8 mouse cellular contexts compared by ENCODE assay signal in the genomic region with DNA sequence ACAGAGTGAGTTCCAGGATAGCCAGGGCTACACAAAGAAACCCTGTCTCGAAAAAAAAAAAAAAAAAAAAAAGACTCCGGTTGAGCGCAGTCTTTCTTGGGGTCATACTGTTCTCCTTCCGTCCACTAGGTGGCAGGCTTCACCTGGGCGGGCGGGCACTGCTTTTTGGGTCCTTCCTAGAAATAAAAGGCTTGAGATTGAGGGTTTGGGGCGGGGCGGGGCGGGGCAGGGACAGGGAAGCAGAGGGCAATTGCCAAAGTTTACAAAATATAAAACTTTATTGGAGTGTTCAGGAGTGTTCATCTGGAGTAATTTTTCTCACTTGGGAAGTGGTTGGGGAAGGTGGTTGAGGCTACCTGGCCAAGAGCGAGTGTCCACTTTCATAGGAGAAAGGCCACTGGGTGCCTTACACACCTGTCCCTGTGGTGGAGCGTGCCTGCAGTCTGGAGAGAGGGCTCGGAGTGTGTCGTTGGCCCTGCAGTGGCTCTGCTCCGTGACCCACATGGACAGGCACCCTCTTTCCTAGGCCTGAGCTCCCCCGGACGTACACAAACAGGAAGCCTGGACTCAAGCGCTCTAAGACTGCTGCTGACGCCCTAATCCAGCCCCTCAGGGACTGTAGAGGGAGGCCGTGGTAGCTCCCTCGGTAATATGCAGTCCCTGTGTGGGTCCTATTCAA. TPM values are rescaled to one million over a fixed set of nuclear protein-coding genes. Genes with fewer than 3 reads are reported as not detected.
DNase-seq lines count a peak whose midpoint lies in the region; ATAC-seq lines count a peak whose summit lies in the region.

A gene (minus strand): TSS at position 69 of the 679 bp plus-strand sequence.

- 23% methylated on average over 18 of the region's 20 CpGs for WGBS in embryonic facial prominence, embryonic 14.5 days
- WGBS in limb, embryonic 12.5 days, result 23% methylated on average over 20 of the region's 20 CpGs
- 36% methylated on average over 19 of the region's 20 CpGs for WGBS in midbrain, embryonic 11.5 days

- peaks cover 8% of the 10 kb centered on the region for H3K4me1 ChIP-seq in embryonic facial prominence, embryonic 14.5 days (ENCODE audit: control insufficient read depth, insufficient read depth, low read length)
- H3K4me1 ChIP-seq in limb, embryonic 12.5 days (replicated peaks), result peaks cover 16% of the 10 kb centered on the region
- peaks cover 5% of the 10 kb centered on the region for H3K4me1 ChIP-seq in midbrain, embryonic 11.5 days (ENCODE audit: control insufficient read depth, insufficient read depth, low read length)

- peak within 1 kb of the TSS; percentile 28 for H3K4me3 ChIP-seq in embryonic facial prominence, embryonic 14.5 days (ENCODE audit: low read depth, low read length)
- peak within 1 kb of the TSS; percentile 32 for H3K4me3 ChIP-seq in limb, embryonic 12.5 days (replicated peaks)
- H3K4me3 ChIP-seq in midbrain, embryonic 11.5 days (ENCODE audit: low read depth, low read length), result peak within 1 kb of the TSS; percentile 17

- no peaks in the 10 kb centered on the region for H3K36me3 ChIP-seq in embryonic facial prominence, embryonic 14.5 days (ENCODE audit: control insufficient read depth, insufficient read depth, low read length)
- no peaks in the 10 kb centered on the region for H3K36me3 ChIP-seq in limb, embryonic 12.5 days
- H3K36me3 ChIP-seq in midbrain, embryonic 11.5 days (ENCODE audit: control insufficient read depth, insufficient read depth, low read length), result no peaks in the 10 kb centered on the region

- peak within 1 kb of the TSS; percentile 60 for H3K4me2 ChIP-seq in embryonic facial prominence, embryonic 14.5 days (ENCODE audit: low read depth, low read length)
- peak within 1 kb of the TSS; percentile 59 for H3K4me2 ChIP-seq in limb, embryonic 12.5 days
- H3K4me2 ChIP-seq in midbrain, embryonic 11.5 days, result peak within 1 kb of the TSS; percentile 45

- H3K9ac ChIP-seq in embryonic facial prominence, embryonic 14.5 days (ENCODE audit: low read depth, low read length), result peak within 1 kb of the TSS; percentile 48
- peak within 1 kb of the TSS; percentile 42; the same call in 1 of the 2 replicates for H3K9ac ChIP-seq in limb, embryonic 12.5 days (replicated peaks)
- peak within 1 kb of the TSS; percentile 38 for H3K9ac ChIP-seq in midbrain, embryonic 11.5 days (ENCODE audit: low read length)

- no peaks in the 10 kb centered on the region for H3K9me3 ChIP-seq in embryonic facial prominence, embryonic 14.5 days (ENCODE audit: control insufficient read depth, low read length)
- no peaks in the 10 kb centered on the region for H3K9me3 ChIP-seq in limb, embryonic 12.5 days
- H3K9me3 ChIP-seq in midbrain, embryonic 11.5 days (ENCODE audit: control insufficient read depth, low read length), result no peaks in the 10 kb centered on the region

- intact Hi-C loops in heart, postnatal 25 days (cut with DNase I), result loop anchor here (2.0 to 10.0 kb wide), 3 partner anchors 79 to 234 kb away; no protein-coding TSS in a partner anchor

- H3K27me3 ChIP-seq in embryonic facial prominence, embryonic 14.5 days (replicated peaks; ENCODE audit: control insufficient read depth, insufficient read depth, low read length), result no peaks in the 10 kb centered on the region
- H3K27me3 ChIP-seq in limb, embryonic 12.5 days, result no peaks in the 10 kb centered on the region
- no peaks in the 10 kb centered on the region; the same call in 1 of the 2 replicates for H3K27me3 ChIP-seq in midbrain, embryonic 11.5 days (ENCODE audit: control insufficient read depth, insufficient read depth, low read length)

- no peak within 1 kb of the TSS for H3K27ac ChIP-seq in embryonic facial prominence, embryonic 14.5 days (replicated peaks; ENCODE audit: low read depth, low read length)
- no peak within 1 kb of the TSS for H3K27ac ChIP-seq in limb, embryonic 12.5 days
- H3K27ac ChIP-seq in midbrain, embryonic 11.5 days (ENCODE audit: low read depth, low read length), result no peak within 1 kb of the TSS

- 0 out of 2 replicates have a peak, but pooled peaks have one; percentile 7 for ATAC-seq in embryonic facial prominence, embryonic 14.5 days (ENCODE audit: low read depth)
- ATAC-seq in limb, embryonic 12.5 days (ENCODE audit: insufficient number of reproducible peaks, insufficient read depth, low FRiP score, low TSS enrichment, low read depth), result no peak
- ATAC-seq in midbrain, embryonic 11.5 days (ENCODE audit: low FRiP score), result no peak

- DNase-seq in layer of hippocampus, postnatal 25 days (ENCODE audit: extremely low spot score in 1 of 2, low spot score in 1 of 2), result peak; percentile 36 to 57
- no peak for DNase-seq in layer of hippocampus, adult 18-20 months (ENCODE audit: low spot score in 2 of 2)
- peak; percentile 78 for DNase-seq in adrenal gland, postnatal 10 days
- DNase-seq in embryonic facial prominence, embryonic 14.5 days (ENCODE audit: low spot score), result peak; percentile 42
- no peak for DNase-seq in heart, postnatal 25 days (ENCODE audit: low spot score)
- peak; percentile 88 for DNase-seq in midbrain, embryonic 11.5 days (ENCODE audit: low spot score, missing footprints)
- DNase-seq in testis, postnatal 10 days (ENCODE audit: low spot score), result peak; percentile 74

RNA-seq across cellular contexts. Expression of the gene that starts here (rescaled TPM):
- under 1 TPM; 0.44 to 0.45 TPM for total RNA-seq in layer of hippocampus, postnatal 25 days (2021)
- under 1 TPM; 0.32 to 0.51 TPM for total RNA-seq in layer of hippocampus, adult 18-20 months (2021)
- 1 to 10 TPM; 7.9 to 9.5 TPM for total RNA-seq in adrenal gland, postnatal 10 days (2021)
- 0.17 and 0.41 TPM in 2 replicates for polyA plus RNA-seq in embryonic facial prominence, embryonic 14.5 days (2014; fragmentation: Nextera tagmentation; extraction: Ambion mirVana)
- 10 to 100 TPM; 21.2 to 28.9 TPM for total RNA-seq in heart, postnatal 25 days (2021)
- 0.80 and 0.87 TPM in 2 replicates for polyA plus RNA-seq in limb, embryonic 12.5 days (2016; fragmentation: Nextera tagmentation; extraction: Ambion mirVana)
- 0.48 and 0.59 TPM in 2 replicates for polyA plus RNA-seq in midbrain, embryonic 11.5 days (2014; fragmentation: Nextera tagmentation; extraction: Ambion mirVana)

Comparison
In these comparisons a context has a peak if more than half of its experiments do, and no peak if none do; other contexts are left out.
1. RNA of the gene that starts here (total RNA-seq): 21.2 to 28.9 TPM in heart, postnatal 25 days and 7.9 to 9.5 TPM in adrenal gland, postnatal 10 days; 0.32 to 0.51 TPM in layer of hippocampus, adult 18-20 months and 0.44 to 0.45 TPM in layer of hippocampus, postnatal 25 days; every median in the first group is over 4 times any median in the second.
2. Peak in DNase-seq in layer of hippocampus, postnatal 25 days; RNA of the gene not detected or under 1 TPM.
3. Peak in DNase-seq, ATAC-seq, H3K4me3 ChIP-seq, H3K9ac ChIP-seq and H3K4me2 ChIP-seq in embryonic facial prominence, embryonic 14.5 days; RNA of the gene not detected or under 1 TPM.
4. Peak in DNase-seq, H3K4me3 ChIP-seq, H3K9ac ChIP-seq and H3K4me2 ChIP-seq in midbrain, embryonic 11.5 days; RNA of the gene not detected or under 1 TPM.
5. DNase-seq: peak in adrenal gland, postnatal 10 days (single experiment) and testis, postnatal 10 days (single experiment); none in layer of hippocampus, adult 18-20 months (0 of 2) and heart, postnatal 25 days (single experiment).
6. Peak in every context shown above with its lines, with median percentiles within 50 percentile points of each other: H3K4me2 ChIP-seq, H3K4me3 ChIP-seq and H3K9ac ChIP-seq.